Mouse (Mus musculus) gastrocnemius, adult 8-10 months (tissue): ENCODE results near the gene Amy2a1. TPM values are rescaled to one million over a fixed set of nuclear protein-coding genes. Genes with fewer than 3 reads are reported as not detected.
"Not testable (repeated sequence)": the region's sequence is repeated elsewhere in the genome, so short reads cannot be mapped to it uniquely, and the experiment has no call there.

Experiments used
- DNase-seq, 2 experiments: peaks; one replicate each; pipeline ENCODE4 v3.0.0; 2022; ENCODE audit warnings: low spot score in 2 of 2
- total RNA-seq, 4 experiments: library from RNA; stranded (reverse); gene quantifications; 2 replicates each; pipeline ENCODE4 v1.2.4; 2022

Amy2a1 gene
- not detected for total RNA-seq

GRCm38 (mm10) chr3:113532328-113532727 lies at the start of gene Amy2a1:
Gene Amy2a1, minus strand, starts transcription at chr3:113532428.
- not testable (repeated sequence) for DNase-seq

GRCm38 (mm10) chr3:113574578-113574977 lies 42.4 kb upstream of the Amy2a1 start:
- DNase-seq, result no peak

- no peak for DNase-seq
Measured at GRCm38 (mm10) chr3:113574138-113574537, 41.9 kb upstream of the Amy2a1 start.

GRCm38 (mm10) chr3:113572158-113572557 lies 39.9 kb upstream of the Amy2a1 start:
- no peak for DNase-seq

- no peak for DNase-seq
Measured at GRCm38 (mm10) chr3:113539692-113540091, 7.5 kb upstream of the Amy2a1 start.

Other genes with a start within 250 kb of the Amy2a1 start
- not detected for gene Amy2a4, start 241.0 kb downstream of the Amy2a1 start, total RNA-seq
- not detected for gene Amy2a3, start 208.4 kb downstream of the Amy2a1 start, total RNA-seq
- gene Amy2a2, start 175.8 kb downstream of the Amy2a1 start, total RNA-seq, result not detected
- gene Amy1, start 74.3 kb upstream of the Amy2a1 start, total RNA-seq, result 10 to 100 TPM; 17.7 to 29.9 (median 27.2) TPM
- 1 to 10 TPM; 5.4 to 7.3 (median 6.5) TPM for gene Rnpc3, start 97.7 kb upstream of the Amy2a1 start, total RNA-seq